Mouse (Mus musculus) limb, embryonic 10.5 days (tissue): ENCODE data around the gene Picalm. TPM values are rescaled to one million over a fixed set of nuclear protein-coding genes. Genes with fewer than 3 reads are reported as not detected.
"Not testable (repeated sequence)": the region's sequence is repeated elsewhere in the genome, so short reads cannot be mapped to it uniquely, and the experiment has no call there.

Experiments
- DNase-seq: peaks from one replicate; pipeline ENCODE4 v3.0.0-alpha.2; 2017; ENCODE audit warnings: low spot score
- H3K27ac ChIP-seq: fragments of 300-500 bp; sonication (generic); 2 replicates; pipeline ENCODE4 v1.5.1; 2016; ENCODE audit warnings: mild to moderate bottlenecking
- H3K27me3 ChIP-seq: fragments of 300-500 bp; sonication (generic); 2 replicates; pipeline ENCODE4 v1.6.1; 2016; ENCODE audit warnings: low read depth, mild to moderate bottlenecking; ENCODE audit not compliant: poor library complexity, severe bottlenecking
- H3K36me3 ChIP-seq: fragments of 300-500 bp; sonication (generic); 2 replicates; pipeline ENCODE4 v1.6.1; 2016; ENCODE audit warnings: mild to moderate bottlenecking, moderate library complexity
- H3K4me1 ChIP-seq: fragments of 300-500 bp; sonication (generic); 2 replicates; pipeline ENCODE4 v1.6.1; 2016
- H3K4me3 ChIP-seq: fragments of 300-500 bp; sonication (generic); 2 replicates; pipeline ENCODE4 v1.5.1; 2016; ENCODE audit warnings: mild to moderate bottlenecking, moderate library complexity
- H3K9me3 ChIP-seq: fragments of 300-500 bp; sonication (generic); replicated peaks from 2 replicates; pipeline ENCODE4 v1.6.1; 2016; ENCODE audit warnings: mild to moderate bottlenecking
- WGBS: fragments of 180-500 bp; shearing (Covaris S2); methylation state at CpG from one replicate; pipeline ENCODE4 v1.1.7; 2016; 5-methylcytosine and 5-hydroxymethylcytosine counted together
- polyA plus RNA-seq: library from polyadenylated mRNA; unstranded; fragments of >200 nt; fragmentation: Nextera tagmentation; extraction: Ambion mirVana; gene quantifications from 2 replicates; pipeline ENCODE4 v1.2.1, GENCODE M21; 2016

The Picalm gene
- polyA plus RNA-seq, 1 experiment from 2014 or later: 25.4 TPM

- no peak for DNase-seq
These were observed 45.6 kb downstream of the Picalm start for GRCm38 (mm10) chr7:90175576-90175975.

GRCm38 (mm10) chr7:90180635-90181034 is 50.6 kb downstream of the Picalm start:
- Histone ChIP-seq H3K4me3 (no peak overlapping the region), H3K4me1 (no peaks in the 10 kb centered on the region), H3K9me3 (no peaks in the 10 kb centered on the region), H3K36me3 (peaks cover 71% of the 10 kb centered on the region), H3K27ac (no peak overlapping the region), H3K27me3 (no peaks in the 10 kb centered on the region)
- no peak for DNase-seq
- 98% methylated on average over 1 of the region's 1 CpGs for WGBS

More at GRCm38 (mm10) chr7:90175576-90175975, 45.6 kb downstream of the Picalm start:
- WGBS: 95% methylated on average over 2 of the region's 2 CpGs
- Histone ChIP-seq H3K4me3 (no peak overlapping the region), H3K27ac (no peak overlapping the region), H3K27me3 (no peaks in the 10 kb centered on the region), H3K9me3 (no peaks in the 10 kb centered on the region), H3K36me3 (peaks cover 79% of the 10 kb centered on the region), H3K4me1 (no peaks in the 10 kb centered on the region)

- Histone ChIP-seq H3K9me3 (no peaks in the 10 kb centered on the region), H3K4me1 (no peaks in the 10 kb centered on the region), H3K4me3 (no peak overlapping the region), H3K36me3 (peaks cover 60% of the 10 kb centered on the region), H3K27me3 (no peaks in the 10 kb centered on the region), H3K27ac (no peak overlapping the region)
- 95% methylated on average over 5 of the region's 5 CpGs for WGBS
- DNase-seq: no peak
These were observed 70.2 kb downstream of the Picalm start for GRCm38 (mm10) chr7:90200251-90200650.

- WGBS: 81% methylated on average over 2 of the region's 2 CpGs
- DNase-seq: no peak
- Histone ChIP-seq H3K27me3 (no peaks in the 10 kb centered on the region), H3K4me3 (no peak overlapping the region), H3K9me3 (no peaks in the 10 kb centered on the region), H3K36me3 (peaks cover 56% of the 10 kb centered on the region), H3K4me1 (no peaks in the 10 kb centered on the region), H3K27ac (no peak overlapping the region)
These were observed 72.0 kb downstream of the Picalm start for GRCm38 (mm10) chr7:90201877-90202465.

GRCm38 (mm10) chr7:90203914-90204313 is 73.9 kb downstream of the Picalm start:
- WGBS: 92% methylated on average over 2 of the region's 2 CpGs
- DNase-seq: no peak
- Histone ChIP-seq H3K9me3 (no peaks in the 10 kb centered on the region), H3K27me3 (no peaks in the 10 kb centered on the region), H3K4me3 (no peak overlapping the region), H3K27ac (no peak overlapping the region), H3K36me3 (peaks cover 56% of the 10 kb centered on the region), H3K4me1 (no peaks in the 10 kb centered on the region)

GRCm38 (mm10) chr7:90210116-90210515 is 80.1 kb downstream of the Picalm start:
- DNase-seq: no peak

GRCm38 (mm10) chr7:90210947-90211346 is 80.9 kb downstream of the Picalm start:
- Histone ChIP-seq H3K27me3 (no peaks in the 10 kb centered on the region), H3K4me3 (no peak overlapping the region), H3K27ac (no peak overlapping the region), H3K9me3 (no peaks in the 10 kb centered on the region), H3K36me3 (peaks cover 36% of the 10 kb centered on the region), H3K4me1 (no peaks in the 10 kb centered on the region)
- DNase-seq: no peak

More at GRCm38 (mm10) chr7:90210116-90210515, 80.1 kb downstream of the Picalm start:
- H3K27ac ChIP-seq: no peak overlapping the region
- H3K4me1 ChIP-seq: no peaks in the 10 kb centered on the region
- no peak overlapping the region for H3K4me3 ChIP-seq
- 89% methylated on average over 2 of the region's 2 CpGs for WGBS
- no peaks in the 10 kb centered on the region for H3K9me3 ChIP-seq
- peaks cover 41% of the 10 kb centered on the region for H3K36me3 ChIP-seq
- H3K27me3 ChIP-seq: no peaks in the 10 kb centered on the region

- peak overlapping the region; percentile 67 for H3K27ac ChIP-seq
- no peak for DNase-seq
- H3K36me3 ChIP-seq: no peaks in the 10 kb centered on the region
- H3K9me3 ChIP-seq: no peaks in the 10 kb centered on the region
- H3K27me3 ChIP-seq: no peaks in the 10 kb centered on the region
- no peak overlapping the region for H3K4me3 ChIP-seq
- 69% methylated on average over 8 of the region's 8 CpGs for WGBS
- H3K4me1 ChIP-seq: peaks cover 6% of the 10 kb centered on the region
These were observed 86.5 kb downstream of the Picalm start for GRCm38 (mm10) chr7:90216511-90216910.

GRCm38 (mm10) chr7:90218122-90218521 is 88.1 kb downstream of the Picalm start:
- Histone ChIP-seq H3K27me3 (no peaks in the 10 kb centered on the region), H3K36me3 (no peaks in the 10 kb centered on the region), H3K4me3 (no peak overlapping the region), H3K4me1 (peaks cover 6% of the 10 kb centered on the region), H3K9me3 (no peaks in the 10 kb centered on the region), H3K27ac (no peak overlapping the region)
- WGBS: 90% methylated on average over 5 of the region's 5 CpGs
- no peak for DNase-seq

- Histone ChIP-seq H3K27me3 (no peaks in the 10 kb centered on the region), H3K9me3 (no peaks in the 10 kb centered on the region), H3K36me3 (no peaks in the 10 kb centered on the region), H3K4me3 (no peak overlapping the region), H3K4me1 (peaks cover 4% of the 10 kb centered on the region), H3K27ac (no peak overlapping the region)
- WGBS: 89% methylated on average over 2 of the region's 2 CpGs
- no peak for DNase-seq
These were observed 91.5 kb downstream of the Picalm start for GRCm38 (mm10) chr7:90221487-90221886.

- 88% methylated on average over 4 of the region's 4 CpGs for WGBS
- H3K27ac ChIP-seq: no peak overlapping the region
These were observed 98.1 kb downstream of the Picalm start for GRCm38 (mm10) chr7:90228075-90228474.

GRCm38 (mm10) chr7:90228884-90229283 is 98.9 kb downstream of the Picalm start:
- not testable (repeated sequence) for H3K36me3 ChIP-seq, H3K9me3 ChIP-seq, H3K27me3 ChIP-seq, DNase-seq, H3K4me1 ChIP-seq, H3K27ac ChIP-seq, H3K4me3 ChIP-seq

More at GRCm38 (mm10) chr7:90228075-90228474, 98.1 kb downstream of the Picalm start:
- Histone ChIP-seq H3K36me3 (no peaks in the 10 kb centered on the region), H3K27me3 (no peaks in the 10 kb centered on the region), H3K4me3 (no peak overlapping the region), H3K9me3 (no peaks in the 10 kb centered on the region), H3K4me1 (no peaks in the 10 kb centered on the region)
- no peak for DNase-seq

- Histone ChIP-seq H3K4me3 (no peak overlapping the region), H3K27me3 (no peaks in the 10 kb centered on the region), H3K36me3 (no peaks in the 10 kb centered on the region), H3K4me1 (0 out of 2 replicates have a peak, but pooled peaks cover 4% of the 10 kb centered on the region), H3K9me3 (no peaks in the 10 kb centered on the region), H3K27ac (no peak overlapping the region)
- DNase-seq: no peak
- 78% methylated on average over 9 of the region's 9 CpGs for WGBS
These were observed 101.4 kb downstream of the Picalm start for GRCm38 (mm10) chr7:90231431-90231830.

GRCm38 (mm10) chr7:90233921-90234320 is 103.9 kb downstream of the Picalm start:
- Histone ChIP-seq H3K9me3 (no peaks in the 10 kb centered on the region), H3K4me1 (0 out of 2 replicates have a peak, but pooled peaks cover 5% of the 10 kb centered on the region), H3K36me3 (no peaks in the 10 kb centered on the region), H3K4me3 (no peak overlapping the region), H3K27ac (peak overlapping the region; percentile 39; the same call in 1 of the 2 replicates), H3K27me3 (no peaks in the 10 kb centered on the region)
- 71% methylated on average over 4 of the region's 4 CpGs for WGBS
- no peak for DNase-seq
